Mouse (Mus musculus) midbrain, embryonic 14.5 days (tissue): ENCODE data around the gene Ccdc88b. TPM values are rescaled to one million over a fixed set of nuclear protein-coding genes. Genes with fewer than 3 reads are reported as not detected.

Source experiments
- ATAC-seq: fragments of 200-750 bp; cut with Nextera tagmentation; 2 replicates; pipeline ENCODE4 v1.8.0; 2017; ENCODE audit warnings: moderate number of reproducible peaks, moderate library complexity; ENCODE audit not compliant: low FRiP score, low TSS enrichment
- DNase-seq: peaks from one replicate; pipeline ENCODE4 v3.0.0-alpha.2; 2015
- H3K27ac ChIP-seq: fragments of 300-500 bp; sonication (generic); replicated peaks from 2 replicates; pipeline ENCODE4 v1.5.1; 2014; ENCODE audit warnings: mild to moderate bottlenecking, low read depth, low read length, moderate library complexity
- H3K27me3 ChIP-seq: fragments of 300-500 bp; sonication (generic); 2 replicates; pipeline ENCODE4 v1.6.1; 2014; ENCODE audit warnings: low read length, control low read depth, mixed read lengths; ENCODE audit not compliant: control insufficient read depth, insufficient read depth
- H3K36me3 ChIP-seq: fragments of 300-500 bp; sonication (generic); 2 replicates; pipeline ENCODE4 v1.6.1; 2014; ENCODE audit warnings: low read length, control low read depth; ENCODE audit not compliant: control insufficient read depth, insufficient read depth
- H3K4me1 ChIP-seq: fragments of 300-500 bp; sonication (generic); 2 replicates; pipeline ENCODE4 v1.6.1; 2014; ENCODE audit warnings: mild to moderate bottlenecking, antibody characterized with exemption, low read length, control low read depth; ENCODE audit not compliant: control insufficient read depth, insufficient read depth
- H3K4me2 ChIP-seq: fragments of 300-500 bp; sonication (generic); 2 replicates; pipeline ENCODE4 v1.6.1; 2014; ENCODE audit warnings: mild to moderate bottlenecking, low read length, moderate library complexity
- H3K4me3 ChIP-seq: fragments of 300-500 bp; sonication (generic); replicated peaks from 2 replicates; pipeline ENCODE4 v1.5.1; 2014; ENCODE audit warnings: low read depth, low read length
- H3K9ac ChIP-seq: fragments of 300-500 bp; sonication (generic); replicated peaks from 2 replicates; pipeline ENCODE4 v1.6.1; 2014; ENCODE audit warnings: mild to moderate bottlenecking, low read length, moderate library complexity
- H3K9me3 ChIP-seq: fragments of 300-500 bp; sonication (generic); 2 replicates; pipeline ENCODE4 v1.6.1; 2016; ENCODE audit warnings: low read length, control low read depth, mixed read lengths; ENCODE audit not compliant: control insufficient read depth
- WGBS: fragments of 180-500 bp; shearing (Covaris S2); extraction: QIAGEN DNeasy Blood & Tissue Kit; methylation state at CpG from one replicate; pipeline ENCODE4 v1.1.7; 2014; 5-methylcytosine and 5-hydroxymethylcytosine counted together
- polyA plus RNA-seq: library from polyadenylated mRNA; unstranded; fragments of >200 nt; fragmentation: Nextera tagmentation; extraction: Ambion mirVana; gene quantifications from 2 replicates; pipeline ENCODE4 v1.2.1, GENCODE M21; 2014

The Ccdc88b gene
- polyA plus RNA-seq, 1 experiment from 2014 or later: 0.49 TPM

DNA sequence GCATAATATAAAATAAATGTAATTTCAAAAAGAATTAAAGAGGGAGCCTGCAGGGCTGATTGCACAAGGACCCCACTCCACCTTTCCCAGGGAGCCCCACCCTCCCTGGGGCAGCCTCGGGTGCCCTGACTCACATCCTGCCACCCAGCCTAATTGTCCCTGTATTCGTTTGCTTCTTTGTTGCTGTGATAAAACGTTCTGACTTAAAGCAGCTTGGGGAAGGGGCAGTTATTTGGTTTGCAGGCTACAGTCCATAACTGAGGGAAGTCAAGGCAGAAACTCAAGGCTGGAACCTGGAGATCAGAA, 16.8 kb downstream of the Ccdc88b start:
- H3K27me3 ChIP-seq: peaks cover 26% of the 10 kb centered on the region; the same call in 1 of the 2 replicates
- no peak overlapping the region; the same call in 1 of the 2 replicates for H3K4me3 ChIP-seq
- no peak for ATAC-seq

DNA sequence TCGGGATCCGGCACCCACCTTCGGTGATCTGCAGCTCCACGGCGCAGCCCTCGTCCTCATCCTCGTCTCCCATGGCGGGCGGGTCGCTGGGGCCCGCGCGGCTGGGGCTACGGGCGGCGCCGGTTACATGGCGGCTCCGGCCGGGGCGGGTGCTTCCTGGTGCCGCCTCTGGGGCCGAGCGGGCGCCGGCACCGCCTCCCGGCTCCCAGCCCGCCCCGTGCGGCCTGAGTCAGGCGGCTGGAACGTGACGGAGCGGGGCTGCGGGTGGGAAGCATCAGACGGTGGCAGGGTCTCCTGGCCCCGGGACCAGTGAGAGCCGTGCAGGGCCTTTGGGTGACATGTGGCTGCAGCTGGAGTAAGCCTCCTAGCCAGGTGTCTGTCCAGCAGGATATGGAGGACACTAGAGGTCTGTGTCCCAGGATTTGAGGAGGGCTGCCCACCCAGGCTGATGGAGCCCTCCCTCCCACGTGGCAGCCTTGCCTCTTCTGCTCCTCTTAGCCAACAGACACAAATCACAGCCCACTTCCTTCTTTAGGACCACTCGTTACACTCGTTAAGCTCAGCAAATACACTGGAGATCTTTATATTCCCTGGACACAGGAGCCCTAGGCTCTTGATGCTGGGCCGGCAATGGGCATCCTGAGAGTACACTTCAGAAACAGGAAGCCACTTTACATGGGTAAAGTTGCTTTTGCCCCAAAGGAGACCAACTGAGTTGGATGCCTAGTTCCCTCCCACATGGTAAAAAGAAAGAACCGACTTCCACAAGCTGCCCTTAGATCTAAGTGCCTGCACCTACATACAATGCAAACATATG, 17.3 kb downstream of the Ccdc88b start, which contains the start of gene Rps6ka4:
Gene Rps6ka4, minus strand, starts transcription at position 162 of the 817 bp plus-strand sequence.
- peaks cover 22% of the 10 kb centered on the region; the same call in 1 of the 2 replicates for H3K27me3 ChIP-seq
- ATAC-seq: peak; percentile 78
- H3K36me3 ChIP-seq: no peaks in the 10 kb centered on the region
- H3K9ac ChIP-seq: peak within 1 kb of the TSS; percentile 64
- peak within 1 kb of the TSS; percentile 99 for H3K4me2 ChIP-seq
- WGBS: 1% methylated on average over 44 of the region's 44 CpGs
- DNase-seq: peak; percentile 76
- H3K27ac ChIP-seq: no peak within 1 kb of the TSS
- no peaks in the 10 kb centered on the region for H3K9me3 ChIP-seq
- H3K4me1 ChIP-seq: peaks cover 15% of the 10 kb centered on the region
- peak within 1 kb of the TSS; percentile 56 for H3K4me3 ChIP-seq

More for the DNA sequence above, 16.8 kb downstream of the Ccdc88b start:
- DNase-seq: no peak
- Histone ChIP-seq H3K36me3 (no peaks in the 10 kb centered on the region), H3K9me3 (no peaks in the 10 kb centered on the region), H3K4me1 (peaks cover 15% of the 10 kb centered on the region), H3K4me2 (peak overlapping the region; percentile 99; the same call in 1 of the 2 replicates), H3K9ac (no peak overlapping the region), H3K27ac (no peak overlapping the region)
- 26% methylated on average over 3 of the region's 3 CpGs for WGBS

DNA sequence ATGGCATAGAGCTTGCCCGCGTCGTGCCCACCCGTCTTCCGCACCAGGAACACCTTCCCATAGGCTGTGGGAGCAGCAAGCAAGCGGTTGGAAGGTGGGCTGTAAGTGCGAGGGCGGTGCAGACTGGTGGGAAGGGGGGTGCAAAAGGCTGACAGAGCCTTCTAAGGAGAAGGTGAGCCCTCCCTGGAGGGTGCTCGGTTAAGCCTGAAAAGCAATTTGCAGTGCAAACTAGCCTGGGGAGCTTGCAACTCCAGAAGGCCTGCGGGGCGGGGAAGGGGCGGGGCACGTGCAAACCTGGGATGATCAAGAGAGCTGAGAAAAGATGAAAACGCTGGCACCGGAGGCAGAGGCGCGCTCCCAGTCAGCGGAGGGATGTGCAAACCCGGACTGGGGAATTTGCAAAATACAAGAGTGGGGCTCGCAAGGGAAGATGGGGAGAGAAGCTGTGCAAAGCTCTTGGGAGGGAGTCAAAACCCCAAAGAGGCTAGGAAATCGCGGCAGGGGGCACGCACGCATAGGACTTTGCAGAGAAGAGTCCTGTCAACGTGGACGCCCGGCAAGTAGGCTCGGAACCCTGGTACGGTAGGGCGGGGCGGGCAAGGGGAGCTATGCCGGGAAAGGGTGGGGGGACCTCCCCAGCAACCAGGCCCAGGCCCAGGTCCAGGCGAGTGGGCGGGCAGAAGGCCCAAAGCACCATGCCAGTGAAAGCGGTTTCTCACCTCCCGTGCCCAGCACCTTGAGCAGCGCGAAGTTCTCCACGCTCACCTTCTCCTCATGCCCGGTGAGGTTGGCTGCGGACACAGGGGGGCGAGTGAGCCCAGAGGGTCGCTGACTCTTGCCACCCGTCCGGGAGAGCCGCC, 18.2 kb downstream of the Ccdc88b start:
- WGBS: under 1% methylated on average over 46 of the region's 46 CpGs
- Histone ChIP-seq H3K36me3 (no peaks in the 10 kb centered on the region), H3K27ac (no peak overlapping the region), H3K9ac (peak overlapping the region; percentile 64), H3K4me2 (peak overlapping the region; percentile 99), H3K27me3 (peaks cover 22% of the 10 kb centered on the region; the same call in 1 of the 2 replicates), H3K4me1 (peaks cover 15% of the 10 kb centered on the region), H3K4me3 (peak overlapping the region; percentile 56), H3K9me3 (no peaks in the 10 kb centered on the region)
- ATAC-seq: peak; percentile 57
- DNase-seq: peak; percentile 74

DNA sequence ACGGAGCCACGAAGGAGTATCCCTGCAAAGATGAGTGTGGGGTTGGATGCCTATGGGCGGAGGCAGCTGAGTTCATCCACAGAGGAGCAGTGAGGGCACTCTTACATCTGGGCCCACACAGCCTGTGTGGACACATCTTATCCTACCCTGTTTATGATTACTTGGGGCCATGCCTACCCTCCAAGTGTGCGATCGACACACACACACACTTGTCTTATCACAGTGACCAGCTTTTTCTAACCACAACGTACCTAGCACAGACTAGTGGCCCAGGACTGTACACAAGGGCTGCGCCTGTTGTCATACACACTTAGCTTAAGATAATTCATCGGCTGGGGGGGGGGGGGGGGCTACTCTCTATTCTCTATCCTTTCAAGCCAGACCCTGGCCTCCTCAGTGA, 25.6 kb downstream of the Ccdc88b start:
- ATAC-seq (no peak), DNase-seq (no peak)

DNA sequence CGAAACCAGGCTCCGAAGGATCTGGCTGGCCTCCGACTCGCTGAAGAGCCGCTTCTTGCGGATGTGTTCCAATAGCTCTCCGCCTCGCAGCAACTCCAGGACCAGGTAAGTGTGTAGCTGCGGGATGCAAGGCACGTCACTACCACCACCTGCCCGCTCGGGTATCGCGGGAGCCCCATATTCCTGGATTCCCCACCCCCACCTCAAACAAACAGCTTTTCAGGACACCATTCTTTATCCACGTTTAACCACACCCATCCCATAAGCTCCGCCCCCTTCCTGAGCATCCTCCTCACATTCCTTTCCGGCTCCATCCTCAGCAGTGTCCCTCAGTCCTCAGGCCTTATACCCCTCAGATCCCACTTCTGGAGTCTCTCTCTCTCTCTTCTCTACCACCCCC, 26.7 kb downstream of the Ccdc88b start:
- H3K4me1 ChIP-seq: peaks cover 10% of the 10 kb centered on the region; the same call in 1 of the 2 replicates
- H3K9me3 ChIP-seq: no peaks in the 10 kb centered on the region
- H3K9ac ChIP-seq: peak overlapping the region; percentile 51
- H3K36me3 ChIP-seq: no peaks in the 10 kb centered on the region
- peak overlapping the region; percentile 65 for H3K4me2 ChIP-seq
- H3K27me3 ChIP-seq: peaks cover 36% of the 10 kb centered on the region
- H3K4me3 ChIP-seq: peak overlapping the region; percentile 38
- no peak overlapping the region for H3K27ac ChIP-seq
- 4% methylated on average over 17 of the region's 17 CpGs for WGBS
- ATAC-seq (peak; percentile 40; the same call in 1 of the 2 replicates), DNase-seq (peak; percentile 63)

More for the DNA sequence above, 25.6 kb downstream of the Ccdc88b start:
- 90% methylated on average over 8 of the region's 8 CpGs for WGBS
- H3K27ac ChIP-seq: no peak overlapping the region
- H3K27me3 ChIP-seq: peaks cover 36% of the 10 kb centered on the region
- no peaks in the 10 kb centered on the region for H3K9me3 ChIP-seq
- no peak overlapping the region for H3K4me3 ChIP-seq
- no peak overlapping the region for H3K4me2 ChIP-seq
- H3K36me3 ChIP-seq: no peaks in the 10 kb centered on the region
- H3K4me1 ChIP-seq: peaks cover 10% of the 10 kb centered on the region; the same call in 1 of the 2 replicates
- H3K9ac ChIP-seq: no peak overlapping the region

DNA sequence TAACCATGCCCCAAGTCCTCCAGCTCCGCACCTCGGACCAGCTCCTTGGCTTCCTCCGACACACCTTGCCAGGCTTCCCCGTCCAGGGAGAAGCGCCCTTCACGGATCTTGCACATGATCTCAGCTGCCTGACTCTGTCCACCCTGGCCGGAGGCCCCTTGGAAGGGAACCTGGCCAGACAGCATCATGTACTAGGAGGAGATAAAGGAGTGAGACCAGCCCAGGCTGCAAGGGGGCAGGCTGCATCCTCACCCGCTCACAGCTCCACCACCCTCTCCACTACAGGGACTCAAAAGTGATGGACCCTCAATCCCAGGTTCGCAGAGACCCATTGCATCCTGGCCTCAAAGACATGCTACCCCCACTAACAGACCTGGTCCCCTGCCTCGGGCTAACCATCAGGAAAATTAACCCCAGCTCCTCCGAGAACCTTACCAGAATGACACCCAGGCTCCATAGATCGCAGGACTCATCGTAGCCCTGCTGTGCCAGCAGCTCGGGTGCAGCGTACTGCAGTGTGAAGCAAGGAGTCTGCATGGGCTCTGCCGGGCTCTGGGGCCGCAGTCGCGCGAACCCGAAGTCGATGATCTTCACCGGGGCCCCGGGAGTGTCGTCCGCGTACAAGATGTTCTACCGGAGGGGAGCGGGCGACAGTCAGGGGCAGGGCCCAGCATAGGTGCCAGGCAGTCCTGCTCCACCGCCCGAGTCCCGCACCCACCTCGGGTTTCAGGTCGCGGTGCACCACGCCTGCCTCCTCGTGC, 27.3 kb downstream of the Ccdc88b start:
- Histone ChIP-seq H3K9ac (peak overlapping the region; percentile 51), H3K4me2 (peak overlapping the region; percentile 65), H3K27ac (no peak overlapping the region), H3K4me3 (peak overlapping the region; percentile 38), H3K27me3 (peaks cover 36% of the 10 kb centered on the region), H3K4me1 (peaks cover 10% of the 10 kb centered on the region; the same call in 1 of the 2 replicates), H3K36me3 (no peaks in the 10 kb centered on the region), H3K9me3 (no peaks in the 10 kb centered on the region)
- ATAC-seq: no peak
- WGBS: 1% methylated on average over 38 of the region's 38 CpGs
- DNase-seq: peak; percentile 42

DNA sequence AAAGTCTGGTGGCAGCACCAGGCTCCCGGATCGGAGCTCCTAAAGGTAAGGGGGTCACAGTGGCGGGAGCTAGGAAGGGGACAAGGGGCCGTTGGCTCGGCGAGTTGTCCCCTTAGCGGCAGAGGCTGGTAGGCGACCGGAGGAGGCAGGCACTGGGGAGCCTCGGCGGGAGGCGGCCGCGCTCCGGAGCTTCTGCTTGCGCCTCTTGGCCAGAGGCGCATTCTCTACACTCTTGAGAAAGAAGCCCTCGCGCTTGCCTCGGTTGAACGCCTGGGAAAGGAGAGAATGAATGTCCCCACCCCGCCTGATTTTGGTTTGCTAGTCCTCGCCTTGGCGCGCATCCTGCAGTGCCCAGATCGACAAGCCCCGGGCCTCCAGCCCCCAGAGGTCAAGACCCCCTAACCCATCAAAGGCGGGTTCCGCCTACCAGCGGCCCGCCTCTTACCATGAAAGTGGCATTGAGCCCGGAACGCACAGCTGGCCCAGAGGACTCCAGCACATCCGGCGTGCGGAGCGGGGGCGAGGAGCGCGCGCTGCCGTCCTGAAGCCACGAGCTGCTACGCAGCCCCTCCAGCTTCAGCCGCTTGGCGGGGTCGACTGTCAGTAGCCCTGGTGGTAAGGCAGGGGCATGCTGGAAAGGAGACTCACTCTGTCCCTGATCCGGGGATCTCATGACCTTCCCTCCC, 28.0 kb downstream of the Ccdc88b start:
- H3K4me1 ChIP-seq: peaks cover 10% of the 10 kb centered on the region; the same call in 1 of the 2 replicates
- H3K9me3 ChIP-seq: no peaks in the 10 kb centered on the region
- H3K27me3 ChIP-seq: peaks cover 36% of the 10 kb centered on the region
- peak overlapping the region; percentile 38 for H3K4me3 ChIP-seq
- H3K4me2 ChIP-seq: peak overlapping the region; percentile 65
- 1% methylated on average over 48 of the region's 48 CpGs for WGBS
- H3K9ac ChIP-seq: peak overlapping the region; percentile 51
- ATAC-seq (no peak), DNase-seq (peak; percentile 63)
- H3K27ac ChIP-seq: no peak overlapping the region
- no peaks in the 10 kb centered on the region for H3K36me3 ChIP-seq
